Mouse (Mus musculus): ENCODE measurements around the gene H2-D1.

Gene H2-D1

DNA sequence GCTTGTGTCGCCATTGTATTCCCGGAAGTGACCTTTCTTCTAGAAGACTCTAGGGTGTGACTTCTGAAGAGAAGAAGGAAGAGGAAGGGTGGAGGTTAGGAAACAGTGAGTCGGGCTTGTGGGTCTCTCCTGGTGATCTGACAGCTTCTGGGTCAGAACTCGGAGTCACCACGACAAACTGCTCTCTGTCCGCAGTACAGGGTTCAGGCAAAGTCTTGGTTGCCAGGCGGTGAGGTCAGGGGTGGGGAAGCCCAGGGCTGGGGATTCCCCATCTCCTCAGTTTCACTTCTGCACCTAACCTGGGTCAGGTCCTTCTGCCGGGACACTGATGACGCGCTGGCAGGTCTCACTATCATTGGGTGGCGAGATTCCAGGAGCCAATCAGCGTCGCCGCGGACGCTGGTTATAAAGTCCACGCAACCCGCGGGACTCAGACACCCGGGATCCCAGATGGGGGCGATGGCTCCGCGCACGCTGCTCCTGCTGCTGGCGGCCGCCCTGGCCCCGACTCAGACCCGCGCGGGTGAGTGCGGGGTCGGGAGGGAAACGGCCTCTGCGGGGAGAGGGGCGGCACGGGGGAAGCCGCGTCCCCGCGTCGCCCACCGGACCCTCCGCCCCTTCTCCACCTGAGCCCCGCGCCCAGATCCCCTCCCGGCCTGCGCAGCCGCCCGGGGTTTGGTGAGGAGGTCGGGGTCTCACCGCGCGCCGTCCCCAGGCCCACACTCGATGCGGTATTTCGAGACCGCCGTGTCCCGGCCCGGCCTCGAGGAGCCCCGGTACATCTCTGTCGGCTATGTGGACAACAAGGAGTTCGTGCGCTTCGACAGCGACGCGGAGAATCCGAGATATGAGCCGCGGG lies at the start of gene H2-D1:
H2-D1 (plus strand) TSS at position 67 of the 859 bp plus-strand sequence.
- CTCF ChIA-PET: no interaction called here

- CTCF ChIA-PET: interaction anchor here (1.2 to 1.9 kb wide), 2 partner anchors 12 to 53 kb away, joined by 3 to 4 read pairs; partner anchors contain the start of gene Tnf
These were observed 49.5 kb upstream of the H2-D1 start for GRCm38 (mm10) chr17:35213071-35213470.

- CTCF ChIA-PET: interaction anchor here (0.7 to 2.1 kb wide), 3 partner anchors 18 to 25 kb away, joined by 3 to 9 read pairs (median 3); partner anchors contain the start of gene Ltb
These were observed 43.9 kb upstream of the H2-D1 start for GRCm38 (mm10) chr17:35218516-35219193.

GRCm38 (mm10) chr17:35219601-35220041 lies 42.9 kb upstream of the H2-D1 start:
- CTCF ChIA-PET: interaction anchor here (0.6 to 2.1 kb wide), 4 partner anchors 11 to 48 kb away, joined by 3 to 9 read pairs (median 3); partner anchors contain the start of gene Ltb

DNA sequence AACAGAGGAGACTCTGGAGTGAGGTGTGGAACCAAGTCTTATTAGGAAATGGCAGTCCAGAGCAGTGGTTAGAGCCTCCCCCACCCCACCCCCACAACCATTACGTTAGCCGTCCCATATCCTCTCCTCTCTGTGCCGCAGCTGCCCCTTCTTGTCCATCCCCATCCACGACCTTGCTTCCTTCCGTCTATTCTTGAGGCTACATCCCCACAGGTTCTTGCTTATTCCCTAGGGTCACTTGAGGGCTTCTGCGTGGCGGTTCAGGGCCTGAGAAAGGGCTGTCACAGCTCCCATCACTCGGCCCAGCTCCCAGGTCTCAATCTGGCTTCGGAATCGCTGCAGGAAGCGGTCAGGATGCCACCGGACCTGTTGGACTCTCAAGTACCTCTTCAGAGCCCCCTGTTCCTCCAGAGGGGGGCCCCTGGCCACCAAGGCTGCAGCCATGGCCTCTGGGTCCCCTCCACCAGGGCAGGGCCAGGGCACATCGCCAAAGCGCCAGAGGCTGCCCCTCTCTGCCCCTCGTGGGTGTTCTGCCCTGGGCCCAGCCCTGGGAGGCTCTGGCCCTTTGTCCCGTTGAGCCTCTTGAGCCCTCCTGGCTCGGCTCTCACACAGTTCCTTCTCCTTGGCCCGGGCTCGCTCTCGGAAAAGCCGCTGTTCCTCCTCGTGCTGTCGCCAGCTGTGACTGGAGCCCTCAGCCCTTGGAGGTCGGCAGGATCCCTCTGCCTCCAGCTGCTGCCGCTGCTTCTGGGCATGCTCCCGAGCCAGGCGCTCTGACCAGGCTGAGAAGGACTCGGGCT lies 42.2 kb upstream of the H2-D1 start, which contains the start of gene Gm16181:
Gm16181 (plus strand) TSS at position 679 of the 797 bp plus-strand sequence.
- CTCF ChIA-PET: interaction anchor here (0.6 to 2.1 kb wide), 3 partner anchors 12 to 48 kb away, joined by 3 to 9 read pairs (median 3); no protein-coding TSS in a partner anchor

DNA sequence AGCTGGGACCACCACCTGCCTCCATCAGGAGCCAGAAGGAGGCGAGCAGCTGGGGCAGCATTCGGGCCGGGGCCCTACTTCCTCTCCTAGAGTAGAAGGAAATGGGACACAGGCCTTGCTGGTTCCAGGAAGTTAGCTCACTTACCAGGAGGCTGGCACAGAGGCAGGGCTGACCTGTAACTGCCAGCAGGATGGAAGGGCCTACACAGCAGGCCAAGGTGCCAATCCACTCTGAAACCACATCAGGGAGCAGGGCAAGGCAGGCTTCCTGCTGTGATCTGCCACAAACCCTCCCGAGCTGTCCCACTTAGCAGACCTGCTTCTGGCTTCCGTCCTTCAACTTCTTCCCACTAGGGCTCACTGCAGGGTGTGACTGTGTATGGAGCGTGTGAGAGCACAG lies 40.2 kb upstream of the H2-D1 start:
- CTCF ChIA-PET: no interaction called here

- CTCF ChIA-PET: interaction anchor here (1.2 kb wide), 1 partner anchor 46 kb away, joined by 3 read pairs; no protein-coding TSS in a partner anchor
These were observed 37.9 kb upstream of the H2-D1 start for GRCm38 (mm10) chr17:35224641-35225040.

GRCm38 (mm10) chr17:35225456-35225855 lies 37.1 kb upstream of the H2-D1 start:
- CTCF ChIA-PET: interaction anchor here (1.2 kb wide), 1 partner anchor 47 kb away, joined by 3 read pairs; no protein-coding TSS in a partner anchor

DNA sequence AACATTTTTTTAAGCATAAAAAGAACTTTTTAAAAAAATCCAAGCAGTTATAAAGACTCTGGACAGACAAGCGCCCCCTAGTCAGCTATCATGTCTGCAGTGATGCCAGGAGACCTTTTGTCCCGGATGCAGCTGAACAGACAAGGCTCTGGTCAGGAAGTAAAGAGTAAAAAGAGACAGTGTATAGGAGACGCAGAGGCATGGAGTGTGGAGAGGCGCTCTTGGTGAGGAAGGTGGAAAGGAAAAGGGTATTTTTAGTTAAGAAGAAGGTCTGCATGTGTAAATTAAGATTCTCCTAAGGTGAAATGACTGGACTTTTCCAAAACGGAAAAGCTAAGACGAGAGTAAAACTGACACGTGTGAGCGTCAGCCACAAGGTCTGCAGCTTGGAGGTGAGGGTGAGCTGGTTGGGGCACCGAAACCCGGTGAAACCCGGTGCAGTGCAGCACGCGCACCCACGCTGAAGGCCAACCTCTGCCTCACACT lies 35.9 kb upstream of the H2-D1 start:
- CTCF ChIA-PET: interaction anchor here (1.0 kb wide), 1 partner anchor 15 kb away, joined by 3 read pairs; no protein-coding TSS in a partner anchor

DNA sequence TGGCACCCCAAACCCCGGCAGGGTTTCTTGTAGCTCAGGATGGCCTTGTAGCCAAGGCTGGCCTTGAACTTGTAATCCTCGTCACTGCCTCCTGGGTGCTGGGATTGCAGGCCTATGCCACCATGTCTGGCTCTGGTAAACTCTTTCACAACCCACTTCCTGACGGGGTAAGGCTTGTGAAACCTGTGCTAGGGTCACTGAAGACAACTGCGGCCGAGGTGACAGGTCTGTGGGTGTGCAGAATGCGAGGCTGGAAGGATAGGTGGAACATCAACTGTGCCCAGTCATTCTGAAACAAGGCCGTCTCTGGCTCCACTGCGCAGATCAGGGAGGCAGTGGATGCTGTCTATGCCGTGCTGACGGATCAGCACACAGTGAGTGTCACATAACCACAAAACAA lies 31.5 kb upstream of the H2-D1 start:
- CTCF ChIA-PET: interaction anchor here (0.6 to 1.9 kb wide), 7 partner anchors 9 to 63 kb away, joined by 3 to 13 read pairs (median 4); partner anchors contain the start of genes Lst1 and Ltb

DNA sequence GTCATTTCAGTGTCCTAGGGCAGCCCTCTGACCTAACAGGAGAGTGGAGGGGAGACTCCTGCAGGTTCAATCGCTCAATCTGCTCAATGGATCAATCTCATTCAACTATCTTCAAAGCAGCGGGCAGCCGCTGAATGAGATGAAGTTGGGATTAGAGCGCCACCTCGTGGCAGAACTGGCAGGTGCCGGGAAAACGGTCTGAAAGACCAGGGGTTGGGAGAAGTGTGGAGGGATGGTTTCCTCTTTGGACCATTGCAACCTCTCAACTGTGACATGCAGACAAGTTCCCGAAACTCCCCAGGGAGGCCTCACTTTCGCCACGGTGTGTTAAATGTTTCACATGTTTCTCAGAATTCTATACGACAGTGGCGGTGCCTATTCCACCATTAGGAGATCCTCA lies 30.5 kb upstream of the H2-D1 start:
- CTCF ChIA-PET: interaction anchor here (0.6 to 1.9 kb wide), 16 partner anchors 11 to 79 kb away, joined by 3 to 13 read pairs (median 4); partner anchors contain the start of genes Lst1 and Ltb

- CTCF ChIA-PET: interaction anchor here (0.6 to 1.9 kb wide), 12 partner anchors 15 to 67 kb away, joined by 3 to 9 read pairs (median 4); partner anchors contain the start of gene Ltb
These were observed 29.9 kb upstream of the H2-D1 start for GRCm38 (mm10) chr17:35232659-35233058.

GRCm38 (mm10) chr17:35233114-35233980 lies 29.2 kb upstream of the H2-D1 start, which contains the start of gene Atp6v1g2:
TSS of gene Atp6v1g2 (plus strand) at chr17:35233660.
- CTCF ChIA-PET: interaction anchor here (0.5 to 1.9 kb wide), 12 partner anchors 37 to 118 kb away, joined by 3 to 9 read pairs (median 4); partner anchors contain the start of genes Ltb and Ly6g5b

GRCm38 (mm10) chr17:35234090-35234489 lies 28.4 kb upstream of the H2-D1 start:
- CTCF ChIA-PET: interaction anchor here (0.7 to 1.6 kb wide), 3 partner anchors 49 to 66 kb away, joined by 4 to 7 read pairs (median 4); no protein-coding TSS in a partner anchor

- CTCF ChIA-PET: interaction anchor here (1.1 to 1.6 kb wide), 3 partner anchors 64 to 68 kb away, joined by 4 to 7 read pairs (median 5); no protein-coding TSS in a partner anchor
These were observed 27.6 kb upstream of the H2-D1 start for GRCm38 (mm10) chr17:35234903-35235302.

DNA sequence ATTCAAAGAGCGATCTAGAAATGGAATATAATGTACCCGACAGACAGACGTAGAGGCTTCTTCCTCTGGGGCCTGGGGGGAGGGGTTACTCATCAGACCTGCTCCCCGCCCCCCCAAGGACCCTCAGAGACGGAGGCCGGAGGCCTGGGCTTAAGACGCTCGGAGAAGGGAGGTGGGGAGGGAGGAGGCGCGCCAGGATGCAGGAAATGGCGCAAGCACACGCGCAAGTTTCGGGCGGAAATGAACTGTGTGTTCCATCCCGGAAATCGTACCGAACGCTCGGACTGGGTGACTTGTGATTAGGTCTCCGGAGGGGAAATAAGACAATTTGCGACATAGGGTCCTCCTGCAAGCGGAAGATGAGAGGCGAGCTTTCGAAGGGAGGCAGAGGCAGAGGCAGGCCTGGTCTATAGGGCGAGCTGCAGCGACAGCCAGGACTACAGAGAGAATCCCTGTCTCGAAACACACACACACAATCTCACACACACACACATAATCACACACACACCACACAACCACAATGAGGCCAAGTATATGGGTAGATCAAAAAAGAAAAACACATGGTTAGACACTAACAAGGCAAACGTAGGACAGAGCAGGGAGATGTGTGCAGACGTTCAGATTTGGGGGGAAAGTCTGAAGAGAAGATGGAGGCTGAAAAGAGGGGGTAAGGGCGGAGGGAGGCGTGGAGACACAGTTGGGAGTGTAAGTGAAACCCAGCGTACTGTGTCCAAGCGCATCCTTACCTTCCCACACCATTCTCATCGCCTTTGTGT lies 26.7 kb upstream of the H2-D1 start, which contains the start of gene Nfkbil1:
Nfkbil1 (minus strand) TSS at position 179 of the 776 bp plus-strand sequence.
- CTCF ChIA-PET: interaction anchor here (0.6 to 1.1 kb wide), 4 partner anchors 51 to 104 kb away, joined by 3 to 5 read pairs (median 4); partner anchors contain the start of gene Apom

DNA sequence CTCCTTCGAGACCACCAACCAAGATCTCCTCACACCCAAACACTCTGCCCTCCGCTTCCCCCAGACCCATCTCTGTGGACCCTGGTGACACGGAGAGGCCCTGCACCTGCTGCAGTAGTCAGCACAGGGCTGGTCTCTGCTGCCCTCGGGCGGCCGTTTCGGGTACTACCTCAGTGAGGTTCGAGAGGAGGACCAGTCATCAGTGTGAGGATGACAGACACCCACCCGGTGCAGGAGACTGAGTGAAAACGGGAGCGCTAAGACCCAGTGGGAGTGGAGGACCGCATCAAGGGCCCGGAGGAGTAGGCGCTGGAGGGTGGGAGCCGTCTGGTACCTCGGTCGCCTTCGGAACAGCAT lies 26.2 kb upstream of the H2-D1 start:
- CTCF ChIA-PET: interaction anchor here (0.6 kb wide), 1 partner anchor 105 kb away, joined by 3 read pairs; the partner anchor contains the start of gene Apom

DNA sequence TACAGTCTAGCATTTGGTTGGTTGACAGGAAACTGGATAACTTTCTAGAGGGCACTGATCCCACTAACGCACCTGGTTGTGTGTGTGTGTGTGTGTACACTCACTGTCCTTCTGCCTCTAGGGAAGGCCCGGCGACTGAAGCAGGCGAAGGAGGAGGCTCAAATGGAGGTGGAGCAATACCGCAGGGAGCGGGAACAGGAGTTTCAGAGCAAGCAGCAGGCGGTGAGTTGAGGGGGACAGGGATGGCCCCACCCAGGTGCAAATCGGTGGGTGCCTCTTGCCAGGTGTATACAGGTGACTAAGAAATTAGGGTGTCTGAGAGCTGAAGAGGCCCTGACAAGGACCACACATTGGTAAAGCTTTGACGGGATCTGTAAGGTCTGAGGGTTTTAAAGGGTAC lies 25.5 kb upstream of the H2-D1 start:
- CTCF ChIA-PET: interaction anchor here (0.7 to 1.1 kb wide), 2 partner anchors 67 to 185 kb away, joined by 3 read pairs; no protein-coding TSS in a partner anchor
